Mouse (Mus musculus) heart, embryonic 15.5 days (tissue): ENCODE measurements around the gene Tspan4. TPM values are rescaled to one million over a fixed set of nuclear protein-coding genes. Genes with fewer than 3 reads are reported as not detected.

Experiments used
- ATAC-seq: fragments of 200-750 bp; cut with Nextera tagmentation; replicated peaks from 2 replicates; pipeline ENCODE4 v1.8.0; 2017; ENCODE audit warnings: low read depth, moderate TSS enrichment; ENCODE audit not compliant: insufficient number of reproducible peaks, insufficient read depth, low FRiP score
- H3K27ac ChIP-seq: fragments of 300-500 bp; sonication (generic); 2 replicates; pipeline ENCODE4 v1.5.1; 2015; ENCODE audit warnings: mild to moderate bottlenecking, inconsistent platforms
- H3K27me3 ChIP-seq: fragments of 300-500 bp; sonication (generic); 2 replicates; pipeline ENCODE4 v1.6.1; 2015; ENCODE audit warnings: inconsistent platforms
- H3K36me3 ChIP-seq: fragments of 300-500 bp; sonication (generic); 2 replicates; pipeline ENCODE4 v1.6.1; 2015; ENCODE audit warnings: mild to moderate bottlenecking, inconsistent platforms
- H3K4me1 ChIP-seq: fragments of 300-500 bp; sonication (generic); replicated peaks from 2 replicates; pipeline ENCODE4 v1.6.1; 2015; ENCODE audit warnings: inconsistent platforms
- H3K4me2 ChIP-seq: fragments of 300-500 bp; sonication (generic); 2 replicates; pipeline ENCODE4 v1.6.1; 2015; ENCODE audit warnings: inconsistent platforms, mild to moderate bottlenecking, moderate library complexity
- H3K4me3 ChIP-seq: fragments of 300-500 bp; sonication (generic); 2 replicates; pipeline ENCODE4 v1.5.1; 2015; ENCODE audit warnings: mild to moderate bottlenecking, inconsistent platforms
- H3K9ac ChIP-seq: fragments of 300-500 bp; sonication (generic); 2 replicates; pipeline ENCODE4 v1.6.1; 2015; ENCODE audit warnings: mild to moderate bottlenecking, inconsistent platforms
- H3K9me3 ChIP-seq: fragments of 300-500 bp; sonication (generic); replicated peaks from 2 replicates; pipeline ENCODE4 v1.6.1; 2016; ENCODE audit warnings: inconsistent platforms
- WGBS: fragments of 180-500 bp; shearing (Covaris S2); methylation state at CpG from one replicate; pipeline ENCODE4 v1.1.7; 2015; ENCODE audit warnings: mixed read lengths; 5-methylcytosine and 5-hydroxymethylcytosine counted together
- polyA plus RNA-seq: library from polyadenylated mRNA; unstranded; fragments of >200 nt; fragmentation: Nextera tagmentation; extraction: Ambion mirVana; gene quantifications from 2 replicates; pipeline ENCODE4 v1.2.1, GENCODE M21; 2015

Gene Tspan4
- polyA plus RNA-seq: 48.9 and 62.8 TPM in 2 replicates

DNA sequence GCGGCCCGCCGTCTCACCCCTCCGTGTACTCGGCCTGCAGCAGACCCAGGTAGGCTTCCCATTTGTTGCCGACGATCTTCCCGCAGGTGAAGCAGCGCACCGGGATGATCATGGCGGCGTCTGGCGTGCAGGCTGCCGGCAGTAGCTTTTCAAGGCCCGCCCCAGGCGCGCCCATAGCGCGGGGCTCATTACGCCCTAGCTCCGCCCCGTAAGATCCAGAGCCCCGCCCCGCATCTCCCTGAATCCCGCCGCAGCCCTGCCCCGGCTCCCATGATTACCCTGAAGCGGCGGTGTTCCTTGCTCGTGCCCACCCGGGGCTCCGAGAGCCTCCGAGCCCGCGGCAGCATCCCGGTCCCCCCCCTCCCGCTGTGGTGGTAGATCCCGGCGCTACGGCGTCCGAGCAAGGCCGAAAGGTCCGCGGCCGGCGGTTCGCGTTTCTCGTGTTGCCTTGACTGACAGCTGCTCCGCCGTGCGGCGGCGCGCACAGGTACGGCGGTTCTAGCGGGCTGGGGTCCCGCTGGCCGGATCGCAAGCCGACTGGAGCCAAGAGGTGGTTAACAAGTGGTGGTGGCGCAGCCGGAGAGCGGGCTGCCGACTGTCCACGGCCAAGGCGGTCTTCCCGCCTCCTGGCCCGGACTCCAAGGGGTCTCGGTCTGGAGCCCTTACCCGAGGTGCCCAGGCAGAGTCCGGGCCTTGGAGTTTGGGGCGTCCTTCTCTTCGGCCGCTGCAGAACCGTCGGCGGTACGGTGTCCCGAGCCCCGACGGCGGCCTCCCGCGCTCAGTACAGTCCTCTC is at the start of gene Tspan4, which contains the start of gene Polr2l:
TSS of gene Tspan4 (plus strand) at position 230 of the 794 bp plus-strand sequence.
TSS of gene Polr2l (minus strand) at position 122 of the 794 bp plus-strand sequence.
- Histone ChIP-seq H3K27me3 (no peaks in the 10 kb centered on the region), H3K36me3 (peaks cover 24% of the 10 kb centered on the region), H3K4me3 (peak within 1 kb of the TSS; percentile 95), H3K27ac (peak within 1 kb of the TSS; percentile 99), H3K9ac (peak within 1 kb of the TSS; percentile 75), H3K4me2 (peak within 1 kb of the TSS; percentile 98), H3K4me1 (peaks cover 51% of the 10 kb centered on the region), H3K9me3 (no peaks in the 10 kb centered on the region)
- peak; percentile 41 for ATAC-seq
- under 1% methylated on average over 87 of the region's 87 CpGs for WGBS

- no peak overlapping the region for H3K4me3 ChIP-seq
Observed at GRCm38 (mm10) chr7:141426948-141427730, 47.9 kb upstream of the Tspan4 start.

DNA sequence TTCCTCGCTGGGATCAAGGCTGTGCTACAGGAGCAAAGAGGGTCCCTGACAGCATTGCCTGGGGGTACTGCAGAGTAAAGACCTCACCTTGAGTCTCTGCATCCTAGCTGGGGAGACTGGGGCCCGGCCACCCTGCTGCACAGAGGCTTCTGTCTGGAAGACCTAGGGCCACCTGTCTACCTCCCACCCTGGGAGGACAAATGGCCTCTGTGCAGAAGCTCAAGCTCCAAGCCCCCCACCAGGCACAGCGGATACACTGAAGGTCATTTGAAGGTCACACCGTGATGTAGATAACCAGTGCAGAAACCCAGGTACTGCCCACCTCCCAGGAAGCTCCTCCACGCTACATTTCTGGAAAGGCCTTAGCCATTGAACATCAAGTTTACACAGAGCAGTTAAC is 46.3 kb upstream of the Tspan4 start:
- Histone ChIP-seq H3K4me2 (peak overlapping the region; percentile 54), H3K4me3 (peak overlapping the region; percentile 29), H3K36me3 (peaks cover 8% of the 10 kb centered on the region), H3K27ac (no peak overlapping the region), H3K9me3 (no peaks in the 10 kb centered on the region), H3K4me1 (peaks cover 30% of the 10 kb centered on the region), H3K27me3 (no peaks in the 10 kb centered on the region), H3K9ac (no peak overlapping the region)
- WGBS: 53% methylated on average over 5 of the region's 5 CpGs
- ATAC-seq: no peak

More at GRCm38 (mm10) chr7:141426948-141427730, 47.9 kb upstream of the Tspan4 start:
- Histone ChIP-seq H3K9me3 (no peaks in the 10 kb centered on the region), H3K27ac (no peak overlapping the region), H3K4me1 (peaks cover 24% of the 10 kb centered on the region), H3K9ac (no peak overlapping the region), H3K36me3 (no peaks in the 10 kb centered on the region; the same call in none of the 2 replicates), H3K27me3 (no peaks in the 10 kb centered on the region), H3K4me2 (no peak overlapping the region)
- 75% methylated on average over 12 of the region's 12 CpGs for WGBS
- no peak for ATAC-seq

DNA sequence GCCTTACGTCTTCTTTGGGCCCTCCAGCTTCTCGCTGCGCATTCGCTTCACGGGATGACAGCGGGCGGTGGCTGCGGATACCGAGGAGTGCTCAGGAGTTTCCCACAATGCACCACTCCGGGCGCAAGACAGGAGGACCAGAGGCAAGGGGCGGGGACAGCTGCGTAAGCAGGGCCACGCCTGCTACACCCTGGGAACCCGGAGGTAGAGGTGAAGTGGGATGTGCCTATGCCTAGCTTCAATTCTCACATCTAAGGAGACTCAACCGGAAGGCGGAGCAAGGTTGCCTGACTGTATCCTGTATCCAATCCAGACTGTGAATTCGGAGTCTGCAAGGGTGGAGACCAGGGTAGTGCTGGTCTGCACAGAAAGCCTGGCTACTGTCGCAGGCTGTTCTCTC is 45.7 kb upstream of the Tspan4 start, which contains the start of gene Cend1:
TSS of gene Cend1 (minus strand) at position 182 of the 400 bp plus-strand sequence.
- Histone ChIP-seq H3K4me1 (peaks cover 36% of the 10 kb centered on the region), H3K9ac (0 out of 2 replicates have a peak within 1 kb of the TSS, but pooled peaks have one; percentile 27), H3K4me2 (peak within 1 kb of the TSS; percentile 54), H3K27ac (peak within 1 kb of the TSS; percentile 55), H3K27me3 (no peaks in the 10 kb centered on the region), H3K36me3 (peaks cover 8% of the 10 kb centered on the region), H3K4me3 (peak within 1 kb of the TSS; percentile 29), H3K9me3 (no peaks in the 10 kb centered on the region)
- ATAC-seq: no peak; the same call in 1 of the 2 replicates
- 3% methylated on average over 19 of the region's 19 CpGs for WGBS

- Histone ChIP-seq H3K27me3 (no peaks in the 10 kb centered on the region), H3K27ac (peak overlapping the region; percentile 55), H3K36me3 (peaks cover 8% of the 10 kb centered on the region), H3K4me1 (peaks cover 43% of the 10 kb centered on the region), H3K9ac (0 out of 2 replicates have a peak overlapping the region, but pooled peaks have one; percentile 27), H3K4me3 (peak overlapping the region; percentile 29; the same call in 1 of the 2 replicates), H3K9me3 (no peaks in the 10 kb centered on the region), H3K4me2 (peak overlapping the region; percentile 54; the same call in 1 of the 2 replicates)
- 45% methylated on average over 9 of the region's 9 CpGs for WGBS
- ATAC-seq: 0 out of 2 replicates have a peak, but pooled peaks have one; percentile 21
Observed at GRCm38 (mm10) chr7:141429840-141430584, 45.0 kb upstream of the Tspan4 start.

DNA sequence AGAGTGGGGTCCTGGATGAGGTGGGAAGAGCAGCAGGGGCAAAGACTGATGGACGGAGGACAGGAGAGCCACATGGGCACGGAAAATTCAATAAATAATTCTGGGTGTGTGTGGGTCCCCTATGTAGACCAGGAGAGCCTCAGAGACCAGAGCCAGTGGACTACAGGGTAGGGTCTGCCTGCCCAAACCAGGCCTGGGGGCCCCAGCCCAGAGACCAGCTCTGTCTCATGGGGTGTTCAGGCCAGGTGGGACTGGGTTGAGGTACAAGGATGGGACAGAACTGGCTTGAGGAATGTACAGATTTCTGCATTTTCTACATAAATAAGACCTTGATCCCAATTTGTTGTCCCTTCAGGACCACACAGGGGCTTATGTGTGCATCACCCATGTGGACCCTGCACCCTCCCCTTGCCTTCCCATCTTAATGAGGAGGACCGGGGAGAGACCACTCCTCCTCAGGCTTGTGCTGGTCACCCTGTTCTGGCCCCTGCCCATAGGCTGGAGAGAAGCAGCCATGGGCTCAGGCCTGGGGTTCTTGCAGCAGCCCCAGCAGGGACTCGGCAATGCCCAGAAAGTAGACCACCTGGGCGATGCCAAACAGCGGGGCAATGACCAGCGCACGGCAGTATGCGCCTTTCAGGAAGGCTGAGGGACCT is 44.3 kb upstream of the Tspan4 start:
- no peak overlapping the region for H3K9ac ChIP-seq
- no peaks in the 10 kb centered on the region for H3K9me3 ChIP-seq
- H3K4me1 ChIP-seq: peaks cover 48% of the 10 kb centered on the region
- no peak overlapping the region for H3K4me3 ChIP-seq
- ATAC-seq: no peak
- no peak overlapping the region for H3K4me2 ChIP-seq
- H3K27ac ChIP-seq: no peak overlapping the region
- peaks cover 8% of the 10 kb centered on the region for H3K36me3 ChIP-seq
- H3K27me3 ChIP-seq: no peaks in the 10 kb centered on the region
- 92% methylated on average over 9 of the region's 9 CpGs for WGBS

GRCm38 (mm10) chr7:141431434-141432185 is 43.4 kb upstream of the Tspan4 start:
- no peak overlapping the region for H3K9ac ChIP-seq
- peaks cover 54% of the 10 kb centered on the region for H3K4me1 ChIP-seq
- no peaks in the 10 kb centered on the region for H3K27me3 ChIP-seq
- H3K27ac ChIP-seq: no peak overlapping the region
- H3K4me3 ChIP-seq: no peak overlapping the region
- H3K4me2 ChIP-seq: no peak overlapping the region
- H3K9me3 ChIP-seq: no peaks in the 10 kb centered on the region
- ATAC-seq: no peak
- WGBS: 90% methylated on average over 19 of the region's 19 CpGs
- peaks cover 8% of the 10 kb centered on the region for H3K36me3 ChIP-seq

DNA sequence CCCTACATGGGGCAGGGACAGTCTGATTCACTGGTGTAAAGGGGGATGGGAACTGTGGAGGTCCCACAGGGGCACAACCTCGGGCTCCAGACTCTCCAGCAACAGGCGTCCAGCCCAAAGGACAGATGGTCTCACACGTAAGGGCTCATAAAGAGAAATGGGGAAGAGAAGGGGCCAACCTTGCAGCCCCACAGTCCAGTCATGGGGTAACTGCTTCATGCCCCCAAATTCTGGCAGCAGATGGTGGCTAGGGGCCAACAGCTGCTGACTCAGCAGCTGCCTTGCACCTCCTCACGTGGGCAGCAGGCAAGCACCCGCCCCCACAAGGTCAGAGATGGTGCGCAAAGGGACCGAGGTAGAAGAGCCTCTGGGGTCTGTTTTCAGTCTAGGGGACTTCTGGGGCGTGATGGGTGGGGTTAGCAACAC is 42.8 kb upstream of the Tspan4 start:
- Histone ChIP-seq H3K4me3 (no peak overlapping the region), H3K4me1 (peaks cover 60% of the 10 kb centered on the region), H3K4me2 (no peak overlapping the region), H3K9ac (no peak overlapping the region), H3K27ac (no peak overlapping the region), H3K36me3 (peaks cover 8% of the 10 kb centered on the region), H3K9me3 (no peaks in the 10 kb centered on the region), H3K27me3 (no peaks in the 10 kb centered on the region)
- ATAC-seq: no peak
- WGBS: 76% methylated on average over 8 of the region's 8 CpGs

GRCm38 (mm10) chr7:141432741-141433516 is 42.1 kb upstream of the Tspan4 start:
- Histone ChIP-seq H3K27ac (no peak overlapping the region), H3K4me2 (no peak overlapping the region), H3K4me3 (no peak overlapping the region), H3K27me3 (no peaks in the 10 kb centered on the region), H3K36me3 (peaks cover 8% of the 10 kb centered on the region), H3K9me3 (no peaks in the 10 kb centered on the region), H3K4me1 (peaks cover 64% of the 10 kb centered on the region), H3K9ac (no peak overlapping the region)
- WGBS: 88% methylated on average over 6 of the region's 6 CpGs
- no peak for ATAC-seq
